Mouse (Mus musculus): ENCODE data around the gene Tbx19. TPM values are rescaled to one million over a fixed set of nuclear protein-coding genes. Genes with fewer than 3 reads are reported as not detected.

Tbx19 gene
- polyA plus RNA-seq, 2 experiments, result 0.04 to 0.13 TPM

DNA sequence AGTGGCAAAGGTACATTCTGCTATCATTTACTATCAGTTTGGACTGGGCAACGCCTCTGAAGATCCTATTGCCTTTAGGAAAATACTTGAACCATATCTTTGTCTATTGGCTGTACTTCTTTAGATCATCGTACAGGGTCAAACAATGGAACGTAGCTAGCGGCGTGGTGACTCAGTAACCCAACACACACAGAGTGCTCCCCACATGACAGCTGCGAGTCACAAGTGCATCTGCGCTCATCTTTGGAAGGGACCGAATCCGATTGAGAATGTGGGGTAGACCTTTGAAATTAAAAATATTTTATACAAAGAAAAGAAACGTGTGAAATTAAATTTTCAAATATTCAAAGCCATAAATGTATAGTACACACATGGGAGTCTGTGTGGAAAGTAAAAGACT, 1.7 kb downstream of the Tbx19 start:
- H3K4me2 ChIP-seq (ENCODE audit: low read depth), result no peak overlapping the region
- DNase-seq (ENCODE audit: low read depth in 3 of 3, low spot score in 3 of 3) (no peak), ATAC-seq (ENCODE audit: insufficient read depth) (no peak)
- WGBS (ENCODE audit: insufficient replicate concordance), result 68% methylated on average over 10 of the region's 10 CpGs
- H3K36me3 ChIP-seq (replicated peaks; ENCODE audit: control insufficient read depth, insufficient read depth, low read depth), result no peaks in the 10 kb centered on the region
- no peak for TF ChIP-seq EP300 (IDR thresholded peaks at IDR 0.05; ENCODE audit: low read depth)
- TF ChIP-seq CTCF (IDR thresholded peaks at IDR 0.05; ENCODE audit: low read depth), result no peak
- H3K27me3 ChIP-seq (ENCODE audit: control insufficient read depth, insufficient read depth, low read length), result no peaks in the 10 kb centered on the region
- no peaks in the 10 kb centered on the region for H3K4me1 ChIP-seq (replicated peaks; ENCODE audit: control insufficient read depth in 2 of 2, insufficient read depth in 2 of 2, low read length in 1 of 2)
- H3K27ac ChIP-seq, result no peak overlapping the region
- no peaks in the 10 kb centered on the region for H3K9me3 ChIP-seq (ENCODE audit: control insufficient read depth, low read length)
- no peak overlapping the region for H3K9ac ChIP-seq (replicated peaks)
- H3K4me3 ChIP-seq (ENCODE audit: insufficient read depth in 1 of 2, low read depth in 2 of 2, low read length in 2 of 2), result no peak overlapping the region

DNA sequence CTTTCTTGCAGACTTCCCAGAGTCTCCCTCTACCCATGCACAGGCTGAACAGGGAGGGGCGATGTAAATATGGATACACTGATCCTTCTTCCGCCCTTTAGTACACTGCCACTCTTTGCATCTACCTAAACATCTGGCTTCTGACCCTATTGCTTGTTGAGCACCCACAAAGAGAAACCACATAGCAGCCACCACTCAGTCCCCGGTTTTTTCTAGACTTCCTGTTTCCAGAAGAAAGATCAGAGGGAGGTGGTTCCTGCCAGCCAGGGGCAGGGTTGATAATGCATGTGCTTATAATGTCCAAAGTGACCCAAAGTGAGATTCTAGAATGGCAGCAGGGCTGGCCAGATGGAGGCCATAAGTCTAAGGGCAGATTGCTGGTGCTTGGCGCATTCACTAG, 6.4 kb downstream of the Tbx19 start:
- H3K4me3 ChIP-seq (ENCODE audit: insufficient read depth in 1 of 2, low read depth in 2 of 2, low read length in 2 of 2), result no peak overlapping the region
- no peak overlapping the region for H3K27ac ChIP-seq
- no peaks in the 10 kb centered on the region for H3K4me1 ChIP-seq (replicated peaks; ENCODE audit: control insufficient read depth in 2 of 2, insufficient read depth in 2 of 2, low read length in 1 of 2)
- ATAC-seq (ENCODE audit: insufficient read depth), result no peak
- DNase-seq (ENCODE audit: low read depth in 3 of 3, low spot score in 3 of 3), result no peak
- no peaks in the 10 kb centered on the region for H3K27me3 ChIP-seq (ENCODE audit: control insufficient read depth, insufficient read depth, low read length)
- H3K9ac ChIP-seq (replicated peaks), result no peak overlapping the region
- WGBS (ENCODE audit: insufficient replicate concordance), result 21% methylated on average over 4 of the region's 4 CpGs
- TF ChIP-seq CTCF (IDR thresholded peaks at IDR 0.05; ENCODE audit: low read depth), result no peak
- TF ChIP-seq EP300 (IDR thresholded peaks at IDR 0.05; ENCODE audit: low read depth), result no peak
- no peaks in the 10 kb centered on the region for H3K9me3 ChIP-seq (ENCODE audit: control insufficient read depth, low read length)
- H3K36me3 ChIP-seq (replicated peaks; ENCODE audit: control insufficient read depth, insufficient read depth, low read depth), result no peaks in the 10 kb centered on the region
- H3K4me2 ChIP-seq (ENCODE audit: low read depth), result no peak overlapping the region

DNA sequence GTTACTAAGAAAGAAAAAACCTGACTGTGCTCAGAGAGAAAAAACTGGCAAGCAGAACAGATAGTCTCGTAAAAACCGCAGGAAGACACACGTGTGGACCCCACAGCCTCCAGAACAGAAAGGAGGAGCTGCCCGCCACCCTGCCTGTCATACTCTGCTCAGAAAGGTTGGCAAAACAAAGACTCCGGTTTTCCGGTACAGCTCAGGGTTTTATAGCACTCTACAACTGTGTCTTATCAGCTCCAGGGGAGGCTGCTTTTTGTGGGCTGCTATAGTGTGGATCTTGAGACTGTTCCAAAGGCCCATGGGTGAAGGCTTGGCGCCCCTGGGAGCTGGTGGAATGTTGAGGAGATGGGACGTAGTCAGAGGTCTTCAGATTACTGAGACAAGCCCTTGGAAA, 9.4 kb downstream of the Tbx19 start:
- Histone ChIP-seq H3K27me3 (ENCODE audit: control insufficient read depth, insufficient read depth, low read length) (no peaks in the 10 kb centered on the region), H3K36me3 (replicated peaks; ENCODE audit: control insufficient read depth, insufficient read depth, low read depth) (no peaks in the 10 kb centered on the region), H3K4me1 (replicated peaks; ENCODE audit: control insufficient read depth in 2 of 2, insufficient read depth in 2 of 2, low read length in 1 of 2) (no peaks in the 10 kb centered on the region), H3K4me3 (ENCODE audit: insufficient read depth in 1 of 2, low read depth in 2 of 2, low read length in 2 of 2) (no peak overlapping the region), H3K27ac (no peak overlapping the region), H3K9me3 (ENCODE audit: control insufficient read depth, low read length) (no peaks in the 10 kb centered on the region), H3K4me2 (ENCODE audit: low read depth) (no peak overlapping the region), H3K9ac (replicated peaks) (no peak overlapping the region)
- WGBS (ENCODE audit: insufficient replicate concordance), result 42% methylated on average over 8 of the region's 8 CpGs
- ATAC-seq (ENCODE audit: insufficient read depth), result no peak
- TF ChIP-seq CTCF (IDR thresholded peaks at IDR 0.05; ENCODE audit: low read depth) (no peak), EP300 (IDR thresholded peaks at IDR 0.05; ENCODE audit: low read depth) (no peak)
- DNase-seq (ENCODE audit: low read depth in 3 of 3, low spot score in 3 of 3), result no peak

DNA sequence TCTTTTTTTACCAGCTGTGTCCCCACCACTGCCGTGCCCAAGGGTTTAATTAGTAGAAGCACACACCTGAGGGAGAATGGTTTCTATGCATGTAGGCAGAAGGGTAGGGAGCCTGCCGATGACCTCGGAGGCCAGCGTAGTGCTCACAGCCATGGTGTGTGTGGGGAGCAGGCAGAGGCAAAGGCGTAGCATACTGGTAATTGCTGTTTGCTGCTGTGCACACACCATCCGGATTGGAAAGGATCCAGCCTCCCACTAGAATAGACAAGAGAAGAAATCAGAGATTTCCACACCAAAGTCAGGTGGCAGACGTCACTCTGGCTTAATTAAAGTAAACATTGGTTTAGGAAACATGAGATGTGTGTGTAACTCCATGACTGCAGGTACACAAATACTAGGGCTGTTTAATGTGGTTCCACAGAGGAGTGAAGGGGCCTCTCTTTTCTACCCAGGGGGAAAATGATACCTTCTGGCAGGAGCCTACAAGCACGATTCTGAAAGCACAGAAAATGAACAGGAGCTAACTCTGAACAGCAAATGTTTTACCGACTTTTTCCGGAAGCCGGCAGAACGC, 18.1 kb downstream of the Tbx19 start:
- no peak overlapping the region for H3K4me3 ChIP-seq (ENCODE audit: insufficient read depth in 1 of 2, low read depth in 2 of 2, low read length in 2 of 2)
- H3K36me3 ChIP-seq (replicated peaks; ENCODE audit: control insufficient read depth, insufficient read depth, low read depth), result no peaks in the 10 kb centered on the region
- no peaks in the 10 kb centered on the region for H3K4me1 ChIP-seq (replicated peaks; ENCODE audit: control insufficient read depth in 2 of 2, insufficient read depth in 2 of 2, low read length in 1 of 2)
- H3K4me2 ChIP-seq (ENCODE audit: low read depth), result no peak overlapping the region
- H3K27me3 ChIP-seq (ENCODE audit: control insufficient read depth, insufficient read depth, low read length), result no peaks in the 10 kb centered on the region
- H3K9ac ChIP-seq (replicated peaks), result no peak overlapping the region
- no peaks in the 10 kb centered on the region for H3K9me3 ChIP-seq (ENCODE audit: control insufficient read depth, low read length)
- WGBS (ENCODE audit: insufficient replicate concordance), result 77% methylated on average over 12 of the region's 12 CpGs
- DNase-seq (ENCODE audit: low read depth in 3 of 3, low spot score in 3 of 3), result no peak
- no peak overlapping the region for H3K27ac ChIP-seq
- TF ChIP-seq EP300 (IDR thresholded peaks at IDR 0.05; ENCODE audit: low read depth) (no peak), CTCF (IDR thresholded peaks at IDR 0.05; ENCODE audit: low read depth) (no peak)
- ATAC-seq (ENCODE audit: insufficient read depth), result no peak

DNA sequence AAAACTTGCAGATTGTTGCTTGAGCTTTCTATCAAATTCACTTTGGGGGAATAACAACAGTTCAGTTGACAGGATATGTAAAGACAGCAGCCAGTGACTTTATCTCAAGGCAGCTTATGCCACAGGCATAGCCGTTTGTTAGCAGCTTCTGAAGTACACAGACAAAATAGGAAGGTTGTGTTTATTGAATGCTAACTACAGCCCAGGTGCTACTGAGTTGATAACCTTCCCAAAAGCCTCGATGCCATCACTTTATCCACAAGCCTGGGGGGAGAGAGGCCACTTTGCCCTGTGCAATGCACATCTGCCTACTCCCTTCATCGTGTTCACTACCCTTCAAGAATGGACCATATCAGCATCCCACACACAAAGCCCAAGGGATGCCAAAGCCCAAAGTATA, 20.3 kb downstream of the Tbx19 start:
- H3K36me3 ChIP-seq (replicated peaks; ENCODE audit: control insufficient read depth, insufficient read depth, low read depth), result no peaks in the 10 kb centered on the region
- H3K4me2 ChIP-seq (ENCODE audit: low read depth), result no peak overlapping the region
- H3K9me3 ChIP-seq (ENCODE audit: control insufficient read depth, low read length), result no peaks in the 10 kb centered on the region
- DNase-seq (ENCODE audit: low read depth in 3 of 3, low spot score in 3 of 3) (no peak), ATAC-seq (ENCODE audit: insufficient read depth) (no peak)
- H3K27me3 ChIP-seq (ENCODE audit: control insufficient read depth, insufficient read depth, low read length), result no peaks in the 10 kb centered on the region
- no peak overlapping the region for H3K9ac ChIP-seq (replicated peaks)
- no peak overlapping the region for H3K27ac ChIP-seq
- TF ChIP-seq EP300 (IDR thresholded peaks at IDR 0.05; ENCODE audit: low read depth) (no peak), CTCF (IDR thresholded peaks at IDR 0.05; ENCODE audit: low read depth) (no peak)
- H3K4me1 ChIP-seq (replicated peaks; ENCODE audit: control insufficient read depth in 2 of 2, insufficient read depth in 2 of 2, low read length in 1 of 2), result no peaks in the 10 kb centered on the region
- no peak overlapping the region for H3K4me3 ChIP-seq (ENCODE audit: insufficient read depth in 1 of 2, low read depth in 2 of 2, low read length in 2 of 2)
- 17% methylated on average over 3 of the region's 3 CpGs for WGBS (ENCODE audit: insufficient replicate concordance)

Measured in liver, embryonic 14.5 days (tissue).